ENCODE assay signal across 27 mouse cellular contexts in the genomic region with DNA sequence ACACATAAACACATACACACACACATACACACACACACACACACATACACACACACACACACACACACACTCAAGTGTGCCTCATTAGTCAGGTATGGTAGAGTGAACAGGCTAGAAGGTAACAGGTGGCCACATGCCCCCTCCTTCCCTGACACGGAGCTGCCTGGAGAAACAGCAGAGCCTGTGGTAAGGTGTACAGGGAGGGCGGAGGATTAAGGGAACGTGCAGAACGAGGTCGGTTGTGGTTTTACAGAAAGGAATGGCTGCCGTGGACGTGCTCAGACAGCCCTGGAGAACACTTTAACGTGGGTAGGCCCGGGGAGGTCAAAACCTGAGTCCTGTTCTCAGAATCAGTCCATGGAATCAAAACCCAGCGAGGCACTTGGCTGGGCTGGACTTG.
"Had no signal": no experiment of that assay in that cellular context is flagged by ENCODE, and none has a peak within 500 bp of the region (broad histone marks: within the 10 kb centered on the region; RNA-seq: fewer than 3 reads in every experiment).

No protein-coding gene starts in this region.

- H3K36me3 ChIP-seq: embryonic facial prominence, embryonic 12.5 days; embryonic facial prominence, embryonic 13.5 days; embryonic facial prominence, embryonic 15.5 days; forebrain, embryonic 10.5 days; forebrain, embryonic 12.5 days; forebrain, embryonic 15.5 days had no signal

- H3K4me3 ChIP-seq: embryonic facial prominence, embryonic 12.5 days; embryonic facial prominence, embryonic 13.5 days; embryonic facial prominence, embryonic 15.5 days; erythroblast, embryonic 14.5 days; forebrain, embryonic 10.5 days; forebrain, embryonic 12.5 days; forebrain, embryonic 13.5 days; forebrain, embryonic 15.5 days; gastrocnemius, adult 2 months; heart, adult 2 months had no signal

- H3K9me3 ChIP-seq: embryonic facial prominence, embryonic 12.5 days; embryonic facial prominence, embryonic 13.5 days; embryonic facial prominence, embryonic 15.5 days; forebrain, embryonic 10.5 days; forebrain, embryonic 12.5 days; forebrain, embryonic 13.5 days; forebrain, embryonic 15.5 days had no signal

- H3K9ac ChIP-seq: embryonic facial prominence, embryonic 12.5 days; embryonic facial prominence, embryonic 13.5 days; embryonic facial prominence, embryonic 15.5 days; forebrain, embryonic 12.5 days; forebrain, embryonic 13.5 days; forebrain, embryonic 15.5 days; forebrain, postnatal 0 days had no signal

- H3K27ac ChIP-seq: embryonic facial prominence, embryonic 12.5 days; embryonic facial prominence, embryonic 13.5 days; embryonic facial prominence, embryonic 15.5 days; forebrain, embryonic 10.5 days; forebrain, embryonic 12.5 days; forebrain, embryonic 13.5 days; forebrain, embryonic 15.5 days; gastrocnemius, adult 2 months; heart, adult 2 months had no signal

- H3K4me2 ChIP-seq: embryonic facial prominence, embryonic 12.5 days; embryonic facial prominence, embryonic 13.5 days; embryonic facial prominence, embryonic 15.5 days; forebrain, embryonic 12.5 days; forebrain, embryonic 13.5 days; forebrain, embryonic 15.5 days; heart, embryonic 11.5 days had no signal

- H3K4me1 ChIP-seq: embryonic facial prominence, embryonic 12.5 days; embryonic facial prominence, embryonic 13.5 days; embryonic facial prominence, embryonic 15.5 days; forebrain, embryonic 12.5 days; forebrain, embryonic 13.5 days; forebrain, embryonic 15.5 days had no signal

- ATAC-seq: forebrain, embryonic 13.5 days; forebrain, embryonic 14.5 days; forebrain, embryonic 15.5 days; forebrain, embryonic 16.5 days; forebrain, postnatal 0 days had no signal

- DNase-seq: cerebellum, adult 2 months; cerebellum, adult 8-10 months; cerebellum, adult 9-10 months; cerebellum, adult 9-11 months; cerebellum, postnatal 14 days; cerebellum, postnatal 25 days; cerebellum, postnatal 36 days; embryo, embryonic 11 days; forebrain, postnatal 0 days; gastrocnemius, adult 2 months; gastrocnemius, postnatal 10 days; gastrocnemius, postnatal 14 days; gastrocnemius, postnatal 25 days; gastrocnemius, postnatal 36 days; heart, adult 18-20 months; heart, adult 2 months had no signal

- H3K27me3 ChIP-seq: embryonic facial prominence, embryonic 13.5 days; embryonic facial prominence, embryonic 15.5 days; forebrain, embryonic 15.5 days had no signal
